Mouse (Mus musculus) hindbrain, embryonic 12.5 days (tissue): ENCODE results near the gene Noxred1. TPM values are rescaled to one million over a fixed set of nuclear protein-coding genes. Genes with fewer than 3 reads are reported as not detected.

ENCODE experiments used
- ATAC-seq: fragments of 200-750 bp; cut with Nextera tagmentation; 2 replicates; pipeline ENCODE4 v1.8.0; 2017; ENCODE audit warnings: moderate TSS enrichment; ENCODE audit not compliant: low FRiP score
- H3K27ac ChIP-seq: fragments of 300-500 bp; sonication (generic); 2 replicates; pipeline ENCODE4 v1.5.1; 2016; ENCODE audit warnings: mild to moderate bottlenecking
- H3K27me3 ChIP-seq: fragments of 300-500 bp; sonication (generic); 2 replicates; pipeline ENCODE4 v1.6.1; 2016; ENCODE audit warnings: mild to moderate bottlenecking
- H3K36me3 ChIP-seq: fragments of 300-500 bp; sonication (generic); 2 replicates; pipeline ENCODE4 v1.6.1; 2016; ENCODE audit warnings: mild to moderate bottlenecking
- H3K4me1 ChIP-seq: fragments of 300-500 bp; sonication (generic); 2 replicates; pipeline ENCODE4 v1.6.1; 2016
- H3K4me2 ChIP-seq: fragments of 300-500 bp; sonication (generic); replicated peaks from 2 replicates; pipeline ENCODE4 v1.6.1; 2016; ENCODE audit warnings: mild to moderate bottlenecking
- H3K4me3 ChIP-seq: fragments of 300-500 bp; sonication (generic); 2 replicates; pipeline ENCODE4 v1.5.1; 2016; ENCODE audit warnings: mild to moderate bottlenecking
- H3K9ac ChIP-seq: fragments of 300-500 bp; sonication (generic); 2 replicates; pipeline ENCODE4 v1.6.1; 2016; ENCODE audit warnings: mild to moderate bottlenecking, moderate library complexity
- H3K9me3 ChIP-seq: fragments of 300-500 bp; sonication (generic); replicated peaks from 2 replicates; pipeline ENCODE4 v1.6.1; 2016; ENCODE audit warnings: mild to moderate bottlenecking
- WGBS: fragments of 180-500 bp; shearing (Covaris S2); methylation state at CpG from one replicate; pipeline ENCODE4 v1.1.7; 2016; 5-methylcytosine and 5-hydroxymethylcytosine counted together
- microRNA-seq: library from miRNA; unstranded; fragments of <30 nt; microRNA quantifications from one replicate; pipeline ENCODE4, GENCODE M21; 2017
- polyA plus RNA-seq: library from polyadenylated mRNA; unstranded; fragments of >200 nt; fragmentation: Nextera tagmentation; extraction: Ambion mirVana; gene quantifications from 2 replicates; pipeline ENCODE4 v1.2.1, GENCODE M21; 2016

Noxred1 gene
- polyA plus RNA-seq, 1 experiment from 2014 or later = 1.8 TPM

DNA sequence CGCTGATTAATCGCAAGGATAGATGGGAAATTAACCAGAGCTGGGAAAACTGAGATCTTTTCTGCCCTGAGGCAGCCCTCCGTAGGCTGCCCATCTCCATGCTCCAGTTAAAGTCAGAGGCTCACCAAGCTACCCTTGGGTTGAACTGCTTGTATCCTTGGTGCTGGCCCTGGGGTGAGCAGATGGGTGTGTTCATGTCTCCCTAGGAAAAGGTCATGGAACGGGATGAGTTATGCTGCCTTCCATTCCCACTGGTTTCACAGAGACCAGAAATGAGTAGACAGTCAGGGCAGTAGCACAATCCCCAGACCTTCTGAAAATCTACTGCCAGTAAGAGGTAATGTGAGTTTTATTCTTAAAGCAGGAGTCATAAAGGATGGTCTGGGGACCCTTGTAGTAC is 60.9 kb downstream of the Noxred1 start:
- H3K4me2 ChIP-seq = no peak overlapping the region
- no peaks in the 10 kb centered on the region for H3K9me3 ChIP-seq
- no peak overlapping the region for H3K27ac ChIP-seq
- ATAC-seq = no peak
- H3K36me3 ChIP-seq = peaks cover 16% of the 10 kb centered on the region; the same call in 1 of the 2 replicates
- H3K4me3 ChIP-seq = no peak overlapping the region
- peaks cover 5% of the 10 kb centered on the region; the same call in 1 of the 2 replicates for H3K4me1 ChIP-seq
- no peak overlapping the region for H3K9ac ChIP-seq
- 96% methylated on average over 4 of the region's 4 CpGs for WGBS
- H3K27me3 ChIP-seq = no peaks in the 10 kb centered on the region

- Histone ChIP-seq H3K9ac (no peak overlapping the region), H3K27ac (peak overlapping the region; percentile 40; the same call in 1 of the 2 replicates), H3K4me2 (no peak overlapping the region), H3K9me3 (no peaks in the 10 kb centered on the region), H3K4me1 (peaks cover 5% of the 10 kb centered on the region; the same call in 1 of the 2 replicates), H3K27me3 (no peaks in the 10 kb centered on the region), H3K36me3 (peaks cover 37% of the 10 kb centered on the region), H3K4me3 (no peak overlapping the region)
- no peak for ATAC-seq
- 62% methylated on average over 4 of the region's 4 CpGs for WGBS
Measured at GRCm38 (mm10) chr12:87175194-87175946, 63.2 kb downstream of the Noxred1 start.

Small RNA genes within 50 kb of the gene (microRNA-seq; reads per million reads assigned to microRNA genes)
- gene Gm47293 = not detected

Other genes starting within 250 kb of the Noxred1 start
- 2.9 and 3.7 TPM in 2 replicates for gene Zdhhc22, start 248.3 kb downstream of the Noxred1 start, polyA plus RNA-seq
- 1.8 and 2.3 TPM in 2 replicates for gene Tmem63c, start 217.4 kb downstream of the Noxred1 start, polyA plus RNA-seq
- gene Ngb, start 136.2 kb downstream of the Noxred1 start, polyA plus RNA-seq = 0.33 and 0.43 TPM in 2 replicates
- gene Gstz1, start 91.6 kb downstream of the Noxred1 start, polyA plus RNA-seq = 24.1 and 24.6 TPM in 2 replicates
- gene Pomt2, start 90.8 kb downstream of the Noxred1 start, polyA plus RNA-seq = 16.2 and 17.7 TPM in 2 replicates
- 1.6 and 2.5 TPM in 2 replicates for gene Samd15, start 39.0 kb downstream of the Noxred1 start, polyA plus RNA-seq
- 5.4 and 6.0 TPM in 2 replicates for gene Tmed8, start 38.3 kb downstream of the Noxred1 start, polyA plus RNA-seq
- 60.0 and 62.1 TPM in 2 replicates for gene Vipas39, start 27.5 kb upstream of the Noxred1 start, polyA plus RNA-seq
- 181 and 187 TPM in 2 replicates for gene Ahsa1, start 27.7 kb upstream of the Noxred1 start, polyA plus RNA-seq
- 1.0 and 1.1 TPM in 2 replicates for gene Ism2, start 61.0 kb upstream of the Noxred1 start, polyA plus RNA-seq
- gene Sptlc2, start 149.6 kb upstream of the Noxred1 start, polyA plus RNA-seq = 72.2 and 77.7 TPM in 2 replicates
- 241 and 269 TPM in 2 replicates for gene Slirp, start 205.2 kb upstream of the Noxred1 start, polyA plus RNA-seq
- 48.1 and 53.9 TPM in 2 replicates for gene Alkbh1, start 205.3 kb upstream of the Noxred1 start, polyA plus RNA-seq
- 132 and 134 TPM in 2 replicates for gene Snw1, start 233.5 kb upstream of the Noxred1 start, polyA plus RNA-seq